Mouse (Mus musculus) CD4-positive helper T cell, adult 2 months (primary cell): Measurements from ENCODE around the gene Tulp2.
"Not testable (repeated sequence)": the region's sequence is repeated elsewhere in the genome, so short reads cannot be mapped to it uniquely, and the experiment has no call there.

Source experiments
- DNase-seq: peaks from one replicate; pipeline ENCODE4 v3.0.0-alpha.2; 2012; ENCODE audit warnings: low read depth, missing footprints, low spot score

Tulp2 gene

DNA sequence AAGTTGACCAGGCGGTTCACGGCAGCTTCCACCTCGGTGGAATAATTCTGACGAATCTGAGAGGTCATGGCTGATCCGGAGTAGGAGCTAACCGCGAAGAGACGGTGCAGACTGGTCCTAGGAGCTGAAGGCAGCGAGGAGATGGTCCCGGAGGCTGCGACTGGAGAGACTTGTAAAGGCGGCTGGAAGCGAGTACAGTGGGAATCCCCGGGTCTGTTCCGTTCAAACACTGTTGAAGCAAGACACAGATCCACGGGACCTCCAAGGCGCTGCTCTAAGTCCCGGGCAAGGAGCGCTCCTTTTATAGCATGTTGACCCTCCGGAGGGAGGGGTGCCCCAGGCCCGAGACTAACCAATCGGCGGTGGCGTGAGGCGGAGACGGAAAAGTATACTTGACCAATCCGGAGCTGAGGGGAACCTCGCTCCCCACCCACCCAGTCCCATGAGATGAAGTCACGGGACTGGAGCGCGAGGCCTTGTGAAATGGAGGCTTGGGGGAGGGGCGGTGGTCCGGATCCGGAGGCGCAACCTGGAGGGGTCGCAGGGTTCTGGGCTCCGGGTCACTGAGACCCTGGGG lies 22.0 kb upstream of the Tulp2 start, which contains the start of gene Ftl1:
Ftl1 (minus strand) TSS at position 321 of the 577 bp plus-strand sequence.
- DNase-seq: peak; percentile 97

DNA sequence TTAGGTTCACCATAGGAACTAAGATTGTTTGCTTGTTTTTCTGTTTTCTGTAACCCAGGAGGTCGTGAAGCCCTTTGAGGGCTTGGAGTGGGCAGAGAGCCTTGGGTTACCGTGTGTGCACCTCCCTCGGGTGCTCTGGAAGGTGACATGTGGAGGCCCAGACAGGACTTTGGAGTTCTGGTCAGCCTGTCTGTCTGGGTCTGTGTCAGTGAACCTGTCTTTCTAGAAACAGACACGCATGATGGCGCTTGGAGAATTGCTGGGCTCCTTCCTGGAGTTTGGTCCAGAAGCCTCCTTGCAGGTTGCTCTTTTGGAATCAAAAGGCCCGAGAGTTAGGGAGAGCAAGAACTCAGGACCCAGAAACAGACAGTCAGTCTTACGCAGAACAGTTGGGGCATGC lies 21.3 kb upstream of the Tulp2 start:
- no peak for DNase-seq

DNA sequence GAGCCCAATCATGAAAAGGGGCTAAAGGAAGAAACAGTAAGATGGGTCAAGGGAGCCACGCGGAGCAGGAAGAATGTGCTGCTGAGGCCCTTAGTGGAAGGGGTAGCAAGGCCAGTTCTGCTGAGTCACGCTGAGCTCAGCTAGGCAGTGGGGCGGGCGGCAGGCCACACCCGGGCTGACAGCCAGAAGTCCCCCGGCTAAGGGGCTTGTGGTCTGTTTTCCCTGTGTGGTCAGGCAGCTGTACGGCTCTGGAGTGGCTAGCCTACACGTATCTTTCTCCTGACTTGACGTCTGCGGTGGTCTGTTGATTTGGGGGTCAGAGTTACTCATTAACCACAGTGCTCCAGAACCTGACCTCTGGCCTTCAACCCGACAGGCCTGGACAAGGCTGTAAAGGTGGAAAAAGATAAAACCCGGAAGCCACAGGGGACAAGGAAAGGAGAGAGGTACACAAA lies 20.8 kb upstream of the Tulp2 start:
- no peak for DNase-seq

DNA sequence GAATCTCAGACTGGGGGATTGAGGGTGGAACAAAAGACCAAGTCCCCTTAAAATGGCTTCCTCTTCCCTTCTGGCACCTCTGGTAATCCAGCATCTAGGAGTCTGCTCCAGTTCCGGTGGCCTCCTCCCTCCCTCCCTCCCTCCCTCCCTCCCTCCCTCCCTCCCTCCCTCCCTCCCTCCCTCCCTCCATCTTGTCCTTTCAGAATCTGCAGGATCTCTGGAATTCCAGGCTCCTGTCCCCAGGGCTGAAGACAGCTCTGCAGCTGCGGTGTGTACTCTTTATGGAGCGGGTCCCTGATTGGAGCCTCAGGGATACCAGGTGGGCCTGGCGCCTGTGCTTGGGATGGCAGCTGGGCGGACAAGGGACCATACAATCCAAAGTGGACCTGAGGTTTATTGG lies 20.4 kb upstream of the Tulp2 start:
- no peak for DNase-seq

- no peak for DNase-seq
Observed at GRCm38 (mm10) chr7:45461781-45462180, 19.9 kb upstream of the Tulp2 start.

GRCm38 (mm10) chr7:45462325-45462724 lies 19.4 kb upstream of the Tulp2 start:
- DNase-seq: no peak

DNA sequence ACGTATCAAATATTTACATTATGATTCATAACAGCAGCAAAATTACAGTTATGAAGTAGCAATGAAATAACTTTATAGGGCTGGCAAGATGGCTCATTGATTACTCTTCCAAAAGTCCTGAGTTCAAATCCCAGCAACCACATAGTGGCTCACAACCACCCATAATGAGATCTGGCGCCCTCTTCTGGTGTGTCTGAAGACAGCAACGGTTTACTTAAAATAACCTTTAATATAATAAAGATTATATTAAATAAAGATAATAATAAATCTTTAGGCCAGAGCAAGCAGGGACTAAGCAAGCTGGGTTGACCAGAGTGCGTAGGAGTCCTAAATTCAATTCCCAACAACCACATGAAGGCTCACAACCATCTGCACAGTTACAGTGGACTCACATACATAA lies 18.8 kb upstream of the Tulp2 start:
- DNase-seq: not testable (repeated sequence)

DNA sequence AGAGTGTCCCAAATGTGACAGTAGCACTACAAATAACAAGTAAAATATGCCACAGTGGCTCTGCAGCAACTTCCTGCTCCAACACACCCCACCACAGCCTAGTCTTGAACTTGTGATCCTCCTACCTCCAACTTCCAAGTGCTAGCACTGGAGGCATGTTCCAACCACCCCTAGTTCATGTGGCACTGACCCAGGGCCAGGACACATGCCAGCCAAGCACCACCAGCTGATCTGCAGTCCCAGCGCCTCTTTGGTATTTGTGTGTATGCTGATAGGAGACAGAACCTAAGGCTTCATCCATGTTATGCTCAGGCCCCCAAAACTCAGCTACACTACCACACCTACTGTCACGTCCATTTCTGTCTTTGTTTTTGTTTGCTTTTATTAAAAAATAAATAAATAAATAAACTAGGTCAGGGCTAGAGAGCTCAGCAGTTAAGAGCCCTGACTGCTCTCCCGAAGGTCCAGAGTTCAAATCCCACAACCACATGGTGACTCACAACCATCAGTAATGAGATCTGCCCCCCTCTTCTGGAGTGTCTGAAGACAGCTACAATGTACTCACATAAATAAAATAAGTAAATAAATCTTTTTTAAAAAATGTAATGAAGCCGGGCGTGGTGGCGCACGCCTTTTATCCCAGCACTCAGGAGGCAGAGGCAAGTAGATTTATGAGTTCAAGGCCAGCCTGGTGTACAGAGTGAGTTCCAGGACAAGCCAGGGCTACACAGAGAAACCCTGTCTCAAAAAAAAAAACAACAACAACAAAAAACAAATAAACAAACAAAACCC lies 17.5 kb upstream of the Tulp2 start:
- no peak for DNase-seq

- no peak for DNase-seq
Observed at GRCm38 (mm10) chr7:45465112-45465511, 16.6 kb upstream of the Tulp2 start.

DNA sequence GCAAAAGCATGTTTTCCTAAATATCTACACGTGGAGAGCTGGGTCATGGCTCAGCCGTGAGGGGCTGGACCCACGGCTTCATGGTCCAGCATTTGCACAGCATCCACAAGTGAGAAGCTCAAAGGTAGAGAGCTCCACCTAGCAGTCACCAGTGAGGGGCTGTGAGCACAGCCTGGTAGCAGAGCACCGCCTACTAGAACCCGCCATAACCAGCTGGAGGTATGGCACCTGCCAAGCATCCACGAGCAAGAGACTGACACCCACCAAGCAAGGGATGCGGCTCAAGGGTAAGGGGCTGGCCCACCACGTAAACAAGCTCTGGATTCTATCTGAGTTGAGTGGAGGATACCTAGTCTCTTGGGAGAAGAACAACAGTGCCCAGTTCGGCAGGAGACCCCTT lies 16.1 kb upstream of the Tulp2 start:
- no peak for DNase-seq

DNA sequence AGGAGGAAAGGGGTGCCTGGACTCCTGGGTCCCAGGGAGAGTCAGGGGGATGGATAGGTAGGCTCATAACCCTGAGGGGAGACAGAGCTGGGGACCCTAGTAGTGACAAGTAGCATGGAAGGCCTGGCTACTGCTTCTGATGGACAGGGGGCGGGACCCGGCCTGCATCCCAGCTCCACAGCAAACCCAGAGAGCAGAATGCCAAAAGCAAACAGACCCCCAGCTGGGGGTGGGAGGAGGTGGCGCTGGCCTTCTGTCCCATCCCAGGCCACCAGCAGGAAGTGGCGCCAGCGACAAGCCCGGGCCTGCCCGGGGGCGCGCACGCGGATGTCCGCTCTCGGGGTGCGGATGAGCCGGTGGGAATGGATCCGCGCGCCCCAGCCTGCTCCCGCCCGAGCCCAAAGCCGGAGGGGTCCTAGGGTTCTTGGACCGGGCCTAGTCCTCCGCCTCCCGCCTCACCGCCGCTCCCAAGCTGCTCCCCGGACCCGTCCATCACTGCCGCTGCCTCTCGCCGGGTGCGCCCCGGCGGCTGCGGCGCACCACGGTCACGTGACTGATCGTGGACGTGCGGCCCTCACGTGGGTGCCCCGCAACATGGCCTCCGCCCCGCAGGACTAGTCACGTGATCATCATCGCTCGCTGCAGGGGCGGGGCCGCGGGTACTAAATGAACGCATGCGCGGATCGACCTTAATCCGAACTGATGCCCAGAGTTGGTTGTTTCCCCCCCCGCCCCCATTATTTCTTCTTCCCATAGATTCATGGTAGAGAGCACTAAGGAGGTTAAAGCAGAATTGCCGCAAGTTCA lies 15.2 kb upstream of the Tulp2 start, which contains the start of gene Bax:
Bax (minus strand) TSS at position 616 of the 807 bp plus-strand sequence.
- peak; percentile 95 for DNase-seq

- no peak for DNase-seq
Observed at GRCm38 (mm10) chr7:45467090-45467670, 14.5 kb upstream of the Tulp2 start.

DNA sequence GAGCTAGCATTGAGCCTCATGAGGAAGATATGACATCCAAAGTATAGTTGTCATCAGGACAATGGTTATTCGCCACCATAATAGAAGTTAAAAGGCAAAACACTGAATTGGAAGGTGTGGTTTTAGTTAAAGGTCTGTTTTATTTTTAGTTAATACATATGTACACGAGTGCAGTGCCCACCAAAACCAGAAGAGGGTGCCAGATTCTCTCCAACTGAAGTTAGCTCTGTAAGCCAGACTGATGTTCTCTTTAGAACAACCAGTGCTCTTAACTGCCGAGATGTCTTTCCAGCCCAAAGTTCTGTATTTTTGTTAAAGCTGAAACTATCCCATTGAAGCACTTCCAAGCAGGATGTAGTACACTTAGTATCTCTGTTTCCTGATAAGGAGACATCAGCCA lies 10.8 kb upstream of the Tulp2 start:
- peak; percentile 79 for DNase-seq

DNA sequence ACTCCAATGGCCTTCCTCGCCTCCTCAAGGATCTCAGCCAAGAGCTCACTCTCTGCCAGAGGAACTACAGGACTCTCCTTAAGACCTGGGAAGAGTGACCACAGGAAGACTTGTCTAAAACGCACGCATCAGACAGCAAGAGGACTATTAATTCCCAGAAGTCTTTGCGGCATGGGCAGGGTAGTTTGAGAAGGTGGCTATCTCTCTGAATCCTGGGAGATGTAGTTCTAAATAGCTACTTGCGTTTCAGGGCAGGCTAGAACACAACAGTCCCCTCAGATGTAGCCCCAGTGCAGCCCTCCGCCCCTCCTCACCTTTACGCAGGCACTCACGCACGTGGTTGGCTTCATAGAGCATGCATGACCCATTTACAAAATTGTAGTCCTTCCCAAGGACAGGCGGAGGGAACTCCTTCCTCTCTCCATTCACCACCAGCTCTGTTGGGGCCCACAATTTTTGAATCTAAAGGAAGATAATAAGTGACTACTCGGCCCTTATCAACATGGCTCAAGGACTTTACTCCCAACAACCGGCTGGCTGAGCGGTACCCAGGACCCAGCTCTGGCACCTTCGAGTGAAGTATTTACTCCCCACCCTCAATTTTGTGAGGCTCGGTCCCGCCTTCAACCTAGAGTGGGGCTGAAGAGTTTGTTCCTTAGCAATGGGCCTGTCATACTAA lies 6.2 kb upstream of the Tulp2 start:
- no peak for DNase-seq

DNA sequence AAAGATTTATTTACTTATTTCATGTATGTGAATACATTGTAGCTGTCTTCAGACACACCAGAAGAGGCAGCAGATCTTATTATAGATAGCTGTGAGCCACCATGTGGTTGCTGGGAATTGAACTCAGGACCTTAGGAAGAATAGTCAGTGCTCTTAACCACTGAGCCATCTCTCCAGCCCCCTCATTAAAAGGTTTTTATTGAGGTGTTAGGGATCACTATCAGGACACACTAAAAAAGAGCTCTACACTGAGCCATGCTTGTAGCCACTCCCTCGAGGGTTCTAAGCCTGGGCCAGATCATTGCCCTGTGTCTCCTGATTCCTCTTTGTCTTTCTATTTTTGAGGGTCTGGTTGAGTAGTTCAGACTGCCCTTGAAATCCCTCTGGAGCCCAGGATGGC lies 5.2 kb upstream of the Tulp2 start:
- DNase-seq: no peak

DNA sequence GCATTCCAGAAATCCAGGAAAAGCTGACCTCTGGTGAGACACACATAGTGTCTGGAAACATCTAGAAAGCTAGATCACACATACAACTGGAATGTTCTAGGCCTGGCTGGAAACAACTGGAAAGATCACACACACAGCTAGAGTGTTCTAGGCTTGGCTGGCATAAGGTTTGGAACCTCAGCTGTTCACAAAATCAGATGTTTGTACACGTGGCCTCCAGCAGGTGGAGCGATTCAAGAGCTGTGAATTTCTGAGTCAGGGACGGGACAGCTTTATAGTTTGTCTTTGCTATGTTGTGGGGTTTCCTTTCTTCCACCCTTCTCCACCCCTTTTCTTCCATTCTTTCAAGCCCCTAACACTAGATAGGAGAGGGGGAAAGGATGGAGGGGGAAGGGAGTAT lies 4.7 kb upstream of the Tulp2 start:
- peak; percentile 68 for DNase-seq

DNA sequence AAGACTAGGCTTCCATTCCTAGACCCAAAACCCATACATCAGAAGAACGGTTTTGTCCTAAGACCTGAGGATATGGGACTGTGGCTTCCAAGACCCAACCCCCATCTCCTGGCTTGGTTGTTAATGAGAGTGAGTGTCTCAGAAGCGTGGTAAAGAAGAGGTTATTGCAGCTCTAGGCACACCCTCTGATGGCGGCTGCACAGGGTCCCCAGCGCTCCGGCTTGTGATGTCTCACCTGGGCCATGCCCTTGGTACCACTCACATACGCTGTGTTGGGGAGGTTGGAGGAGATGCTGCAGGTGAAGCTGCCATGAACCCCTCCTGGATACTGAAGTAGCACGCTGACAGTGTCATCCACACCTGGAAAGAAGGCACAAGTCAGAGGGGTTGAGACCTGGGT lies 2.9 kb upstream of the Tulp2 start:
- DNase-seq: no peak

GRCm38 (mm10) chr7:45480310-45480709 lies 1.4 kb upstream of the Tulp2 start:
- not testable (repeated sequence) for DNase-seq

DNA sequence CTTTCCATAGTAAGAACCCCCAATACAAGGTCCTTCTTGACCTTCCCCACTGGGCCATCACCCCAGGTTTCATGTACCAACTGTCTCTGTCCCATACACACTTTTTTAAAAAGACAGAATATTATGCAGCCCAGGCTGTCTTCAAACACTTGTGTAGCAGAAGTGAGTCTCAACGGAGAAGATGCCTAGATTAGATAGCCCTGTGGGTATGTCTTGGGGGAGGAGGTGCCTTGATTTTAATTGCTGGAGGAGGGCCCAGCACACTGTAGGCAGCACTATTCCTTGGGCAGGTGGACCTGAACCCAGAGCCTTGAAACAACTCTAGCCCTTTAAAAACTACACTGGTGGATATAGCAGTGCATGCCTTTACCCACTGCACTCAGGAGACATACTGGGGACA lies 489 bp downstream of the Tulp2 start:
- no peak for DNase-seq

GRCm38 (mm10) chr7:45484985-45485384 lies 3.3 kb downstream of the Tulp2 start:
- not testable (repeated sequence) for DNase-seq

GRCm38 (mm10) chr7:45486158-45486557 lies 4.5 kb downstream of the Tulp2 start:
- DNase-seq: no peak
